Mouse (Mus musculus) c-Kit-positive CD71-negative TER-119-negative erythroid progenitor cells, embryonic 14.5 days (primary cell): ENCODE measurements at regions not wholly inside any gene's neighbourhood (a gene's known extent, or its start where the extent isn't known, plus 50 kb on each side); places are given as distances from the start of the nearest gene placed in this dataset.

Experiments
- DNase-seq: peaks from one replicate; pipeline ENCODE4 v3.0.0-alpha.2; 2013; ENCODE audit warnings: low read depth

DNA sequence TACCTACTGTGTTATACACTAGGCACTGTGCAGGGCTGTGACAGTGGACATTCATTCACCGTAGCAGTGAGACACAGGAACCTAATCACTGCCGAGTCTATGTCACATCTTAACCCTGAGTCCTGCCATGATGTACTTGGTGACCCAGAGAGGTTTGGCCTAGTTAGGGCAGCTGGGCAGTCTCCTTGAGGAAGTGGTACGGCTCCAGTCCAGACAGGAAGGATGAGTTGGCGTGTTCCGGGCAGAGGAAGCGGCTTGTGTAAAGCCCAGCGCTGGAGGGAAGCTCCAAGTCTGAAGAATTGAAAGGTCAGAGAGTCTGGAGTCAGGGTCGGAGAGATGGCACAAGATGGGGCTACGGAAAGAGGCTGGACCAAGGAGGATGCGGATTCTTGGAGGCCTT, 99.4 kb upstream of the Smim15 start:
- no peak for DNase-seq

DNA sequence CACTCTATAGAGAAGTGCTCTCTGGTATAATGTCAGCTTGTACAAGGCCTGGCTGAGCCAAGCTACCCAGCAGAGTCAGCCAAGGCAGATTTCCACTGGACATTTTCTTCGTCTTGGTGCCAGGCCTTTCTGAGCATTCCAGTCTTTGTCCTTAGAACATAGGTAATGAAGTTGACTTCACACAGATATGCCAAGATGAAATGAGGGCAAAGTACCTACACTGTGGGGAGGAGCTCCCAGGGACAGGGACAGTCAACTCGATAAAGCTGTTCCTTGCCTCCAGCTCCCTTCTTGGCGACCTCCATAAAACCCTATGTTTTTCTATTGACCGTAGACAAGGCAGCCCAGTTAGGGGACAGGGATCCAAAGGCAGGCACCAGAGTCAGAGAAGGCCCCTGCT, 101.3 kb upstream of the Smim15 start:
- DNase-seq = no peak

DNA sequence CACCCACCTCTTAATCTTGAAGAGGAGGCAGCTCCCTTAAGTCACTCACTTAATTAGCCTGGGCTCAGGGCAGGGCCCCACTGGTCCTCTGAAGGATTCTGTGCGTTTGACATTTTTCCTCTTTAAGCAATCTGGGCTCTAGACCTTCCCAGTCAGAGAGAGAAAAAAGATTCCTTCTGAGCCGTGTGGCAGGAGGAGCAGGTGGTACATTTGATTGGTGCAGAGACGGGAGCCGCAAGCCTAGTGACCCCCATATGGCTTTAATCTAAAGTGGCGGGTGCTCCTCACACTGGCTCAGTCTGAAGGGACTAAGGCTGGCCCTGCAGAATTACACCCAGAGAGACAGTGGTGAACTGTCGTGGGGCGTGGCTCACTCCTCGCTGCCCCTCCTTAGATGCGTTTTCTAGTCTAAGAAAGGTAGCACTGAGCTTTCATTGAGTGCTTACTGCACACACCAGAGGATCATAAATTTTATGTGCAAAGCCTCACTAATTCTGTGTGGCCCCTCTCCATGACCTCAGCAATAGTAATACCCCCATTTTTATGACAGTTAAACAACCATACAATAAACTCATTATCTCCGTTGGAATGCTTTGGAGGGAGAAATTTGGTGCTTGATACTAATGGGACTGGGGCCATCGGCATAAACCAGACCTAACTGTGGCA, 101.8 kb upstream of the Smim15 start:
- DNase-seq = no peak

DNA sequence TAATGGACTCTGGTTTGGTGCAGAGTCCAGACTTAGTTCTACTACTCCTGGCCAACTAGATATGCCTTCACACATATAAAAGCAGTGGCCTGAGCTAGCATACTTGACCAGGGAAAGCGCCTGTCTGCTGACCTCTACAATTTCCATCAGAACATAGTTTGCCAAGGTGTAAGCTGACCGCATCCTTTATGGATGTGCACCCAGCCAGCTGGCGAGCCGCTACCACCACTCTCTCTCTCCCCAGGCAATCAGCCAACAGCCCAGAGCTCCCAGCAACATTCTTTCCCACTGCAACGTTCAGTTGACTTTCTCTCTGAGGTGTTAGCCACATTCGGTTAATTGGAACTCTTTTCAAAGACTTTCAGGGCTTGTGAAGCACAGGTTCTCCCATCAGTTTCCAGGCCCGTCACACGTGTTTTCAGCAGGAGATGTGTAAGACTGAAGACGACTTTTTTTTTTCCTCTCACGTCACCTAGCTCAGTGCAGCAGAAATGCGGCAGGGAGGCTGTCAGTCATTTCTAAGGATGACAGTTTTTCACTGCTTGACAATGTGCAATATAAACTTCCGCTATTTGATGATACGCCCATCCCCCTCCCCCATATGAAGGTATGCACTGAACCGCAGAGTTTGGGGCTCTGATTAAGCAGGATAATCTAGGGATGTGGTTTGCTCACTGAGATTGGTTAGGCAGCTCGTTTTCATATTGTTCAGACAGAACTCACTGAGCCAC, 104.2 kb upstream of the Smim15 start:
- DNase-seq = no peak

DNA sequence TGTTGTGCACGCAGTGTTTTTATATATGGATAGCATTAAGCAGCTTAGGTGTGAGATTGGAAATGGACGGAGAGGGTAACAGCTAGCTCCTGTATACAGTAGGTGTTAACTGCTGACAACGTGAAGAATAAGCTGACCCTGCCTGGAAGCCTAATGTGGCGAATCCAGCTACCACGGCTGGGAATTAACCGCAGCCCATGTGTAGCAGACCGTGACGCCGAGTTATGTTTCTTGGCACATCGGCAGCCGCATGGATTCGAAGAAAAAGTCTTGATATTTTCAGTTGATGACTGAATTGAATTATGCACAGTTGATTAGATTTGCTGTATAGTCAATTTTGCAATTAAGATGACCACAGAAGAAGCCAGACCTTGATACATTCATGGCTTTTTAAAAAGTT, 108.6 kb upstream of the Smim15 start:
- DNase-seq = no peak

DNA sequence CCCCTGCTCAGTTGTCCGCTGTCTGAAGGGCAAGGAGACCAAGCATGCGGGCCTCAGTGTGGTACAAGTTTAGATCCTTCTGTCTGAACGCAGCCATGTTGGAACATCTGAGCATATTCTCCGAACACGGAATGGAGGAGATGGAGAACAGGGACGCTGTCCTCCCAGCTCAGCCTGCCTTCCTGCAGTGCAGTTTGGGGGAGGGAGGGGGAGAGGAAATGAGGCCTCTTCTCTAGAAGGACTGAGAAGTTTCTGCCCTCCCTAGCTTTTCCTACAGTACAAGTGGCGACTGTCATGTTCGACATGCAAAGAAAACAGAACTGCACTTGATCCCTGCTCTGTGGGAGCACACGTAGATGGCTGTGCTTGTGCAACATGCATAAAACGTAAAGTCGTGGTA, 109.6 kb upstream of the Smim15 start:
- DNase-seq = no peak

DNA sequence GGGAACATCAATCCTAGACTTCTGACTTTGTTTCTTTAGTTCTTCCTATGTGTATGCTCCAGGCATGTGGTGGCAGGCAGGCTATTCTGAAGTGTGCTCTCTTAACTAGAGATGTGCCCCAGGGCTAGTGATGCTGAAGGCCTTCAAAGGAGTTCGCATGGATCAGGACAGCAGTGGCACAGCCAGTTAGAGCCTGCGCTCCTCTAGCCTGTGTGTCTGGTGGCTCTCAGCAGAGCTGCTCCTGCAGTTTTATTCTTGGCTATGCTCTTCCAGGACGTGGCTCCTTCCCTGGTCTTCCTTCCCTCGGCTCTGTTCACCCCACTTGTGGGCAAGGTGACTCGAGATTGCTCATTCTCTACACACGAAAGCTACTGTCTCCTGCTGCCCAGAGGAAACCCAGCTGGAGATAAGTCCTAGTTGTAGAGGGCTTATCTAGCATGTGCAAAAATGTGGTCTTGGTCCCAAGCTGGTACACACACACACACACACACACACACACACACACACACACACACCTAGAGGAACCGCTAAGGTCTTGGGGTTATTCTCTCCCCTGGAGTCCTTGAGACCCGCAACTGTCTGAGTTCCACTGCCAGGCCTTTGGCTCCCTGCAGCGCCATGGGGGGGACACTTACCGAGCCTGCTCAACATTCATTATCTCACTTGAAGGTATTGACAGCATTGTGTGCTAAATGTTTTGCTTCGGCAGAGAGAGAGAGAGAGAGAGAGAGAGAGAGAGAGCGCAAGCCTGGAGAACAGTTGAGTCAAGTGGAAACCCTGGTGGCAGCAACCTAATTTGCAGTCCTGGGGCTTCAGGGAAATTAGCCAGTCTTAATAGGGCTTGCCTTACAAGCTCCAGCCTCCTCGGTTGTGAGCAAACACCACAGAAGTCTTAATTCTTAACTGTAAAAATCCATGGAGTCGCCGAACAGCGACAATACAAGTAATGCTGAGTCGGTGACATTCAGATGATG, 110.4 kb upstream of the Smim15 start:
- DNase-seq = no peak

DNA sequence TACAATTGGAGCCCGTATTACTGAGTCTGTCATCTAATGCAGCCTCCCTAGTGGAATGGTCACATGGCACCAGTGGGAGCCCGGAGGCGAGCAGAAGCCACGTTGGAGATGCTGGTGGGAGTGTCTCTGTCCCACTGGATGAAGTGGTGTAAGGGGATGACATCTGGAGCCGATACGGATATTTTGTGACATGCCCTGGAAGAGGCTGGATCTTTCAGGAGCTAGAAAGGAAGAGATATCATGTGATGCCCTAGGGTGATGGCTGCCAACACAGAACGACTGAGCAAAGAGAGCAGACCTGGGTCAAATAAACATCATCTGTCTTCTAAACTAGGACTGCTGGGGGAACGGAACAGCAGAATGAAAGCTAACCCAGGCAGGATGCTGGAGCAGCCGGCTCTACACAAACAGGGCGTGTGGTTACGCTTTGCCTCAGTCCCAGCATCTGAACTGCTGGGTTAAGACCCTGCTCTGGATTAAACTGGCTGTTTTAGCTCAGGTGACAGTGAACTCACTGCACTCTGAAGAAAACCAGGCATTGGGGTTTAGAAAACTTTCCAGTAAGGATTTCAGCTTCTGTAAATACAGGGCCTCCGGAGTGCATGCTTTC, 111.7 kb upstream of the Smim15 start:
- DNase-seq = no peak

DNA sequence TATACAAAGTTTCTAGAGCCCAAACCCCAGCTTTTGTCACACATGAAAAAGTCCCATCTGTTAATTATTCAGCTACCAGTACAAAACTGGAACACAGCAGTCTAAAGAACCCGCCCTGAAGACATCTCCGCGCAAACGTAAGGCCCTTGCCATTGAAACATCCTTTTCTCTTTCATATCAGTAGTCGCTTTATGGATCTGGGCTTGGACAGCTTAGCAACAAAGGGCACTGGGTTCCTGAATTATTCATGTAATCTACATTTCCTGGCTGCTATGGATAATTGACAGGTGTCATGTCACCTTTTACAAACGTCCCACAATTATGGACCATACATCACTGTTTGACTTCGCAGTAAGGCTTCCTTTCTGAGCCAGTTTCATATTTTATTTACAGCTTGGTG, 113.0 kb upstream of the Smim15 start:
- DNase-seq = no peak

DNA sequence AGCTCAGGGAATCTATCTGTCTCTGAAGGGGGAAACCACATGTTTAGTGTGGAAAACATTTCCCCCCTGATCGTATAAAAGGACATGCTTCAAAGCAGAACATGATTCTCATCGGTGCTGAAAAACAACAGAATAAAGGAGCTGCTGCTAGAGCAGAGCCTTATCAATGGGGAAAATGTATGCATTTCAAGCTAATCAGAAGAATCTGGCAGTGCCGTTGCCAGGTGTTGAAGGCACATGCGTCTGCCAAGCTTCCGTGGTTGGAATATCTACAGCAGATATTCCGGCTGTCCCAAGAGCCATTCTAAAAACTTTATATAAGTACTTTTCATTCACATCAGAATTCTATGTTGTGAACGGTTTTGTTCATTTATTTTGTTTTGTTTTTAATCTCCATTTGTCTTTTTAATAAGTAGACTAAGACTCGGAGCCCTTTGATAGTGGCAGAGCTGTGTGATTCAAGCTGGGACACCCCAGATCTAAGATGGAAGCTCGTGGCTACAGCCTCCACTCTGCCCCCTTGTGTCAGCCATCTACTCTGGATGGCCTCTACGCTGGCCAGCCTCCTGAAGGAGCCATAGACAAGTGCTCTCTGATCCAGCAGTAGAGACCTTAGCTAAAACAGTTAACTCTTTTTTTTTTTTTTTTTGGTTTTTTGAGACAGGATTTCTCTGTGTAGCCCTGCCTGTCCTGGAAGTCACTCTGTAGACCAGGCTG, 116.6 kb upstream of the Smim15 start:
- no peak for DNase-seq

DNA sequence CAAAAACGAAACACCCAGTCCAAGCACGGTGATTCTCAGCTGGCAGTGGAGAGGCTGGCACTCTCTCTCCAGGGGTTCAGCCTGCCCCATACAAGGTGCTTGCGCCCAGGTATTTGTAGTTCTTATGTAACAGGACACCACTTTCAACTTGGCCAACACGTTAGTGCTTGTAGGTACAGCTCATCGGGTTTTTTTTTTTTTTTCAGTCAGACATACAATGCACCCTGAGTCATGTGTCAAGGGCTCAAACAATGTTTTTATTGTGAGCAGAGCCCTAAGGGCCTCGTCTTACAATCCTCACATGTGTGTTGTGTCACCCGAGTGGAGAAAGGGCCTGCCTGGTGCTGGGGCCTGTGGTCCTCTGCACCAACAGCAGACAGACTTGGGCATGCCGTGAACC, 118.8 kb upstream of the Smim15 start:
- no peak for DNase-seq

DNA sequence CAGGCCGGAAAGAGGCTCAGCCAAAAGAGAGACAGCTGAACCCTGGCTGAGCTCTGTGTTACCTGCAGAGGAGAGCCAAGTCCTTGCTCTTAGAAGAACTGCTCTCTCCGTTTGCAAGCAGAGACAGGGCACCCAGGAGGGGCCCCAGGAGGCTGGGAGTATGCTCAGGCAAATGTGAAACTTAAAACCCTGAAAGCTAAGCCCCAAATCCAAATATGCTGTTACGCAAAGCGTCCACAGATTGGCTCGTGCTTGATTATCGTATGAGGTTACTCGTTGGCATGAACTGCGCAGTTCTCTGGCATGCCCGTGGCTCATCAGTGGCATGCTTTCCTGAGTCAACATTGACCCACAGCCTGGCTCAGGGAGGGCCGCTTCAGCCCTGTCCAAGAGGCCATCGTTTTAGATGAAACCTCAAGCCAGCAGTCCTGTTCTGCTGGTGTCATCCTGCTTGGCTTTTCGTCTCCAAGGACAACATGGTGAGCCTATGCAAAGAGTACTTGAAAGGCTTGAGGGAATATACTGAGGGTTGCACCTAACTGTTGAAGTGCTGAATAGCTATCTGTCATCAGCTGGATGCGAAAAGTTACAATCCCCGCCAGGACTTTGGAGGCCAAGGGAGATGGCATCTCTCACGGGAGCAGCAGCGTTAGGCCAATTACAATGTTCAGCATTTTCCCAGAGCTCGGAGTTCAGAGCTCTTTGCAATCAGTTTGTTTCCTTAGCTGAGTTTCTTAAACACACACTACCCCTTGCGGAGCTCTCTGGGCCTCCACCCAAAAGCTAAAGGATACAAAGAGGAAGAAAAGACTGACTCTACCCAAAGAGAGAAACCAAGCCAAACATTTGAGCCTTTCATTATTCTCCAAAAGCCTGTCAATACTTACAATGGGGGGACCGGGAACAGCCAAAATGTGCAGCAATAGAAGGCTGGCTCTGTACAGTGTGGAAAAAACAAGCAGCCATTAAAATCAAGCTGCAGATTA, 120.8 kb upstream of the Smim15 start:
- DNase-seq = no peak

DNA sequence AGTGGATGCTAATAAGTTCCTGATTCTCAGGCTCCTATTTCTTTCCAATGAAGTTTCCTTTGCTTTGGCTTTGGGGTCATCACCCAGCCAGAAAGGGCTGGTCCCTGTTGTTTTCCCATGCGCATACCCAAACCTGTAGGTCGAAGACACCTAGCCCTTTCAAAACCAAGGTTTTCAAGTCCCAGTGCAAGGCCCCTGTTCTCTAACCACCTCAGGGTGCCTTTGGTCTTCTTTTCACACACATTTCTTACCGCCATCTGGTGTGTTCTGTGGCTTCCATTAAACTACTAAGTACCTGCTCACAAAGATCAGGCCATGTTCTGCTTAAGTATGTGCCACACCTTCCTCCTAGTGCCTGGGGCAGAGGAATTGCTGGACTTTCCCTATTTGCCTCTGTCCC, 124.8 kb upstream of the Smim15 start:
- no peak for DNase-seq

DNA sequence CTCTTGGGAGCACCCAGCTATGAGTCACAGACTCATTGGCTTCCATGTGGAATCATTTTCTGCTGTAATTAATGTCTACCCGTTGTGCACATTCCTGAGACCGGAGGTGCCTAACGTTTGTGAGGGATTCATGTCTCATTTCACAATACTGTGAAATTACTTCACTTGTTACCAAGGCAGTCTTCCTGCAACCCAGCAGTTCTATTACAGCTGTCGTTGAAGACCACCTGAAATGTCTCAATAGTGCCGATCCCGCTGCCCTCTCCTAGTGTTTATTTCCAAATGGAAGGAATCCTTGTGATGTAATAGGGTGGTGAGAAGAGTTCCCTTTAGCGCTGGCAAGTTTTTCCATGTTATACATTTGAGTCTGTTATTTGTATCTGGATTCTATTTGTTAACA, 125.8 kb upstream of the Smim15 start:
- DNase-seq = no peak

DNA sequence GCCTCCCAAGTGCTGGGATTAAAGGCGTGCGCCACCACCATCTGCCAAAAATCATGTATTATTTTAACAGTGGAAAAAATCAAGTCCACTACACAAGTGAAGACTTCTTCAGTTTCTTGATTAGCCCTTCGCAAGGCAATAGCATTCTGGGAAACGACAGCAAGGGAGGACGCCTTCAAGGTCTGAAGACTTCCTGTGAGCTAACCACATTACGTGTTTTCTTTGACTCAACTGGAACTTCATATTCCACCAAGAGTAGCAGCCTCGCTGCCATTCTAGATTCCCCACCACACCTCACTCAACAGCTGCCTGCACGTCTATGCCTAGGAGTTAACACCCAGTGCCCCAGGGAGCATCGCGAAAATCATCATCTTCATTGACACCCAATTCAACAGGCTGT, 126.2 kb upstream of the Smim15 start:
- DNase-seq = no peak

DNA sequence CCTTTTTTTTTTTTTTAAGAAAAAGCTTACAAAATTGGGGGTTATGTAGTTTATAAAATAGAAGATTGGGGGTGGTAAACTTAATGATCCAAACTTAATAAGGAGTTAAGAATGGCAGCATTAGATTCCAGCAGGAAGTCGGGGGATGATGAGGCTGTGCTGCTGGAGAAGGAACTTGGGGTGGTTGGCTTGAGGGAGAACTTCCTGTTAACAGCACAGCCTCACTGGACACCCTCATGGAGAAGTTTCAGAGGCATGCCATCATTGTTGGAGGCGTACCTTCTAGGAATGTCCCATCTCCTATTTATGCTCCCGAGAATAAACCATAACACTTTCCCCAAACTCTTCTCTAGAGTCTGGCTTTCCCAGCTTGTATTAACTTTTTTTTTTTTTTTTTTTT, 126.7 kb upstream of the Smim15 start:
- no peak for DNase-seq

DNA sequence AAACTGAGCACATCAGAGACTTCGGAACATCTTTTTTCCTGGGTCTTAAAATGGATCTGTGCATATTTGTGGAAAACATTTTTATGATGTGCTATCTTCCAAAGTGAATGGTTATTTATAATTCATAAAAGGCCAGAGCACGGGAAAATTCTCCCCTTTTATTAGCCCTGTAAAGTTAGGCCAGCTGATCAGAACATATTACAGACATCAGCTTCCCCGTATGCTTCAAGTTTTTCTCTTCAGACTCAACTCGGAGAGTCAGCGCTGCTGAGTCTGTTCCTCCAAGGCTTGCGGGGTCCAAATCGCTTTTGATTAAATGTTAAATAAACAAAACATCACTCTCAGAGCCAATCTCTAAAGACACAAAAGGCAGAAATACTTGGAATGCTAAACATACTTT, 134.1 kb upstream of the Smim15 start:
- no peak for DNase-seq

DNA sequence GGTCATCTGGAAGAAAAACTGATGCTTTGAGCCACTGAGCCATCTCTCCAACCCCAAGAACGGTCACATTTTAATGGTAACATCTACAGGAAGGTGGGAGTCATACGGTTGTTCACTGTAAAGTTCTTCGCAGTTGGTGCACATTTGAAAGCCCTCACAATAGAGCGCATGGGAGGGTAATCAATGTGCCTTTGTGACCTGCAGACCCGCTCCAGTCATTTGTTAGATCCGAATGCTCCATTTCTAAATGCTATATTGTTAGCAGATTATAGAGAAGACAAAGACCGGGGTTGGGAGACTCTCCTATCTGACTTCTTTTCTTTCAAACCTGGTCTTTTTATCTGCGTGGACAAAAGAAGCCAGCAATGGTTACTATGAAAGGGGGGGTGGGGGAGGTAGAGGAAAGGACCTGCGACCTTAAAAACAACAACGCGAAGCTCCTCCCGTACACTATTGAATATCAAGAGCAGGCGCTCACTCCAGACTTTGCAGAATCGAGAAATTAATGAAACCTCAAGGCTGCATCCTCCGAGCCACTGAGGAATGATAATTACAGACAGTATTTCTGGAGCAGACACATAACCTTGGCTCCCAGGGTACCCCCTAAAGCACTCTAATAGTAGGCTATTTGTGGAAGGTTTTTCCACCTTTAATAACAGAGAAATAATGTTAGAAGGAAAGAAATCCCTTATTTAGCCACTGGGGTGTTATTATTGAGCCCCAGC, 134.7 kb upstream of the Smim15 start:
- no peak for DNase-seq

DNA sequence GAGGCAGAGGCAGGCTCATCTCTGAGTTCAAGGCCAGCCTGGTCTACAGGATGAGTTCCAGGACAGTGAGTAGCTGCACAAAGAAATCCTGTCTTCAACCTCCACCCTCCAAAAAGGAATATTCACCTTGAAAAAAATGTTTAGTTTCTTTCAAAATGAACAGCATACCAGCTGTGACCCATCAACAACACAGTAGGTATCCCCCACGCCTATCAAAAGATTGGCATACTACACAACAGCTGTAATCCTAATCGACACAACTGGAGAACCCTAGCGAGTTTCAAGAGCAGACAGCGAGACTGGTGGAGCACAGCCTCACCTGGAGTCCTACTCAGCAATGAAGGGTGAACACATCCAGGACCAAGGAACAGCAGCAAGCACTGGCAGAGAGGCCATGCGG, 136.3 kb upstream of the Smim15 start:
- no peak for DNase-seq

DNA sequence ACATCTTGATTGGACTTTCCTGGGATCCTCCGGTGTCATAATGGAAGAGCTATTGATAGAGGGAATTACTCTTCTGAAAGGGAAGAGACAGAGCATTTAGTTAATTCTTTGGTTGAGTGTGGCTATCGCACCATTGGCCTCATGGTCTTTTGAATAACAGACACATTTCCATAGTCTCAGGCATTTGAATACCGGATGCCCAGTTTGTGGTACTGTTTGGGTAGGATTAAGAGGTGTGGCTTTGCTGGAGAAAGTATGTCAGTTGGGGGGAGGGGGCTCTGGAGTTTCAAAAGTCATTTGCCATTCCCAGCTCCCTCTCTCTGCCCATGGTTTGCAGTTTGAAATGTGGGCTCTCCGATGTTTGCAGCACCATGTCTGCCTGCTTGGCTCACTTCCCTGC, 139.4 kb upstream of the Smim15 start:
- no peak for DNase-seq
